Mouse (Mus musculus) MEL (cell line): Measurements from ENCODE around the gene Coro7. TPM values are rescaled to one million over a fixed set of nuclear protein-coding genes. Genes with fewer than 3 reads are reported as not detected.

Source experiments
- DNase-seq: peaks from one replicate; pipeline ENCODE4 v3.0.0; 2011; ENCODE audit warnings: low read depth, low spot score
- H3K27ac ChIP-seq: 2 replicates; pipeline ENCODE4 v1.5.1; 2012; ENCODE audit warnings: low read depth, mild to moderate bottlenecking, control low read depth, low read length, moderate library complexity; ENCODE audit not compliant: control insufficient read depth
- H3K27me3 ChIP-seq, 2 experiments: fragments of 150-350 bp in 1 of 2; sonication (generic) in 1 of 2; 2 replicates each; pipeline ENCODE4 v1.6.1; 2012; ENCODE audit warnings: low read length in 2 of 2, mild to moderate bottlenecking in 2 of 2, improper control_type of control experiment in 1 of 2, moderate library complexity in 1 of 2; ENCODE audit not compliant: insufficient read depth in 2 of 2, control insufficient read depth in 1 of 2
- H3K36me3 ChIP-seq, 2 experiments: 2 replicates each; pipeline ENCODE4 v1.6.1; 2012 to 2014; ENCODE audit warnings: low read length in 2 of 2, improper control_type of control experiment in 1 of 2, inconsistent platforms in 1 of 2, mild to moderate bottlenecking in 1 of 2; ENCODE audit not compliant: insufficient read depth in 2 of 2, control insufficient read depth in 1 of 2
- H3K4me1 ChIP-seq, 2 experiments: fragments of 150-350 bp in 1 of 2; sonication (generic) in 1 of 2; 2 replicates each; pipeline ENCODE4 v1.6.1; 2012; ENCODE audit warnings: low read length in 2 of 2, improper control_type of control experiment in 1 of 2, mild to moderate bottlenecking in 1 of 2; ENCODE audit not compliant: insufficient read depth in 2 of 2, control insufficient read depth in 1 of 2
- H3K4me3 ChIP-seq, 2 experiments: fragments of 150-350 bp in 1 of 2; sonication (generic) in 1 of 2; 2 replicates each; pipeline ENCODE4 v1.5.1; 2012; ENCODE audit warnings: low read depth in 2 of 2, low read length in 2 of 2, mild to moderate bottlenecking in 2 of 2, moderate library complexity in 2 of 2, control low read depth in 1 of 2, improper control_type of control experiment in 1 of 2; ENCODE audit not compliant: control insufficient read depth in 1 of 2, insufficient read depth in 1 of 2
- H3K79me2 ChIP-seq: 2 replicates; pipeline ENCODE4 v1.6.1; 2012; ENCODE audit warnings: mild to moderate bottlenecking, low read length, moderate library complexity; ENCODE audit not compliant: control insufficient read depth, poor library complexity, insufficient read depth
- H3K9ac ChIP-seq: 2 replicates; pipeline ENCODE4 v1.6.1; 2012; ENCODE audit warnings: low read depth, mild to moderate bottlenecking, control low read depth, low read length, moderate library complexity; ENCODE audit not compliant: control insufficient read depth, poor library complexity, severe bottlenecking
- H3K9me3 ChIP-seq: fragments of 150-350 bp; sonication (generic); replicated peaks from 2 replicates; pipeline ENCODE4 v1.6.1; 2012; ENCODE audit warnings: mild to moderate bottlenecking, low read length, improper control_type of control experiment, moderate library complexity; ENCODE audit not compliant: insufficient read depth
- E2F4 ChIP-seq: IDR thresholded peaks from 2 replicates; pipeline ENCODE4 v1.6.1; 2011; ENCODE audit warnings: low read depth, low read length, improper control_type of control experiment, borderline replicate concordance
- GATA1 ChIP-seq: IDR thresholded peaks from 2 replicates; pipeline ENCODE4 v1.6.1; 2011; ENCODE audit warnings: low read depth, low read length, improper control_type of control experiment
- HCFC1 ChIP-seq: IDR thresholded peaks from 2 replicates; pipeline ENCODE4 v1.6.1; 2012; ENCODE audit warnings: low read depth, mild to moderate bottlenecking, inconsistent platforms, low read length, improper control_type of control experiment, moderate library complexity
- MAFK ChIP-seq: IDR thresholded peaks from 2 replicates; pipeline ENCODE4 v1.6.1; 2011; ENCODE audit warnings: low read depth, mild to moderate bottlenecking, low read length, improper control_type of control experiment, borderline replicate concordance
- MYB ChIP-seq: IDR thresholded peaks from 2 replicates; pipeline ENCODE4 v1.6.1; 2011; ENCODE audit warnings: mild to moderate bottlenecking, low read depth, low read length, improper control_type of control experiment
- MYC ChIP-seq: IDR thresholded peaks from 2 replicates; pipeline ENCODE4 v1.6.1; 2011; ENCODE audit warnings: low read depth, mild to moderate bottlenecking, low read length, improper control_type of control experiment, moderate library complexity
- NELFE ChIP-seq: IDR thresholded peaks from 2 replicates; pipeline ENCODE4 v1.6.1; 2011; ENCODE audit warnings: low read depth, low read length, improper control_type of control experiment
- NRF1 ChIP-seq: IDR thresholded peaks from 2 replicates; pipeline ENCODE4 v1.6.1; 2014; ENCODE audit warnings: low read depth, mild to moderate bottlenecking, inconsistent platforms, low read length, improper control_type of control experiment, moderate library complexity; ENCODE audit not compliant: poor library complexity, insufficient read depth, severe bottlenecking
- POLR2AphosphoS5 ChIP-seq: IDR thresholded peaks from 2 replicates; pipeline ENCODE4 v1.6.1; 2012; ENCODE audit warnings: low read depth, borderline replicate concordance, mild to moderate bottlenecking, inconsistent platforms, low read length, moderate library complexity, mixed read lengths
- SMC3 ChIP-seq: IDR thresholded peaks from 2 replicates; pipeline ENCODE4 v1.6.1; 2011; ENCODE audit warnings: low read depth, low read length, improper control_type of control experiment
- TAL1 ChIP-seq: IDR thresholded peaks from 2 replicates; pipeline ENCODE4 v1.6.1; 2012; ENCODE audit warnings: mild to moderate bottlenecking, inconsistent platforms, low read length, moderate library complexity, mixed read lengths
- TBP ChIP-seq: IDR thresholded peaks from 2 replicates; pipeline ENCODE4 v1.8.0; 2011; ENCODE audit warnings: low read depth, low read length, improper control_type of control experiment
- TCF12 ChIP-seq: IDR thresholded peaks from 2 replicates; pipeline ENCODE4 v1.6.1; 2014; ENCODE audit warnings: low read depth, mild to moderate bottlenecking, inconsistent platforms, low read length, improper control_type of control experiment, moderate library complexity
- ZC3H11A ChIP-seq: IDR thresholded peaks from 2 replicates; pipeline ENCODE4 v1.6.1; 2012; ENCODE audit warnings: low read depth, mild to moderate bottlenecking, inconsistent platforms, low read length, improper control_type of control experiment
- ZKSCAN1 ChIP-seq: IDR thresholded peaks from 2 replicates; pipeline ENCODE4 v1.6.1; 2012; ENCODE audit warnings: low read depth, mild to moderate bottlenecking, inconsistent platforms, low read length, improper control_type of control experiment, moderate library complexity
- ZNF384 ChIP-seq: IDR thresholded peaks from 2 replicates; pipeline ENCODE4 v1.6.1; 2012; ENCODE audit warnings: low read depth, mild to moderate bottlenecking, inconsistent platforms, low read length, improper control_type of control experiment
- polyA plus RNA-seq, 2 experiments: library from polyadenylated mRNA; stranded (reverse) in 1 of 2; unstranded in 1 of 2; fragments of >175 nt in 1 of 2; fragments of >200 nt in 1 of 2; gene quantifications; 2 replicates each; pipeline versions ENCODE4 v1.2.1 to v1.2.4; 2012; ENCODE audit warnings: low replicate concordance in 2 of 2, low read depth in 1 of 2; ENCODE audit not compliant: insufficient read length in 2 of 2, insufficient read depth in 1 of 2, missing spikeins in 1 of 2
- total RNA-seq: library from RNA; depleted of rRNA; stranded (reverse); fragments of 300-350 nt; gene quantifications from 2 replicates; pipeline ENCODE4 v1.2.3, GENCODE M21; 2012

Coro7 gene
- total and polyA plus RNA-seq, 3 experiments, result 9.8 to 38.3 TPM; not detected in 1

- Histone ChIP-seq H3K27ac (no peak overlapping the region), H3K36me3 (no peaks in the 10 kb centered on the region)
These were observed 31.9 kb downstream of the Coro7 start for GRCm38 (mm10) chr16:4647651-4648141.

DNA sequence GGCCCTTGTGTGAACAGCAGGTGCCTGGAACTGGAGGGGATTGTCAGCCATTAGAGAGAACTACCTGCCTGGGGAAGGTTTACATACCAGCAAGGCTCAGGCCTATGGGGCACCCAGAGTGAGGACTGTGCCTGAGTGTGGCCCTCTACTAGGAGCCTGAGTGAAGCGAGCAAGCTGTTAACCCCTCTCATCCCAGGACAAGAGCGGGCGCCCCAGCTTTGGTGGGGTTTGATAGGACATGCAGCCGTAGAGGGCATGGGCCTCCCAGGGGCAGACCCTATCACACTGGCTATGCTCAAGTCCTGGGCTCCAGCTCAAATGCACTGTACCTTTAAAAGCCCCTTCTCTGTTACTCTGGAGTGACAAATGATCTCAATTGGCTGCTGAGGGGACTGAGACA, 32.7 kb downstream of the Coro7 start:
- Histone ChIP-seq H3K4me3 (no peak overlapping the region), H3K9ac (no peak overlapping the region), H3K27ac (no peak overlapping the region), H3K79me2 (no peaks in the 10 kb centered on the region), H3K4me1 (no peaks in the 10 kb centered on the region), H3K36me3 (no peaks in the 10 kb centered on the region), H3K9me3 (no peaks in the 10 kb centered on the region), H3K27me3 (no peaks in the 10 kb centered on the region)
- no peak for TF ChIP-seq GATA1
- TF ChIP-seq TCF12, result no peak
- TF ChIP-seq POLR2AphosphoS5, result no peak
- no peak for TF ChIP-seq HCFC1
- TF ChIP-seq ZC3H11A, result no peak
- TF ChIP-seq ZNF384, result no peak
- no peak for TF ChIP-seq MYB
- DNase-seq, result no peak

More at GRCm38 (mm10) chr16:4647651-4648141, 31.9 kb downstream of the Coro7 start:
- no peak overlapping the region for H3K9ac ChIP-seq
- no peaks in the 10 kb centered on the region for H3K79me2 ChIP-seq
- H3K4me3 ChIP-seq, result no peak overlapping the region
- no peaks in the 10 kb centered on the region for H3K27me3 ChIP-seq
- TF ChIP-seq POLR2AphosphoS5 (no peak), NRF1 (no peak), ZKSCAN1 (no peak), TAL1 (no peak), SMC3 (no peak), TBP (no peak), MYB (no peak), ZNF384 (no peak), TCF12 (no peak), MAFK (no peak), E2F4 (no peak), NELFE (no peak), MYC (no peak)
- H3K4me1 ChIP-seq, result no peaks in the 10 kb centered on the region
- DNase-seq, result no peak
- H3K9me3 ChIP-seq, result no peaks in the 10 kb centered on the region
